Mouse (Mus musculus) hindbrain, embryonic 13.5 days (tissue): Measurements from ENCODE around the gene Nectin3. TPM values are rescaled to one million over a fixed set of nuclear protein-coding genes. Genes with fewer than 3 reads are reported as not detected.

Experiments
- ATAC-seq: fragments of 200-750 bp; cut with Nextera tagmentation; 2 replicates; pipeline ENCODE4 v1.8.0; 2017; ENCODE audit warnings: moderate TSS enrichment; ENCODE audit not compliant: low FRiP score
- H3K27ac ChIP-seq: fragments of 300-500 bp; sonication (generic); 2 replicates; pipeline ENCODE4 v1.5.1; 2015; ENCODE audit warnings: inconsistent platforms, mild to moderate bottlenecking, moderate library complexity
- H3K27me3 ChIP-seq: fragments of 300-500 bp; sonication (generic); 2 replicates; pipeline ENCODE4 v1.6.1; 2015; ENCODE audit warnings: mild to moderate bottlenecking, inconsistent platforms
- H3K36me3 ChIP-seq: fragments of 300-500 bp; sonication (generic); 2 replicates; pipeline ENCODE4 v1.6.1; 2015; ENCODE audit warnings: mild to moderate bottlenecking, inconsistent platforms
- H3K4me1 ChIP-seq: fragments of 300-500 bp; sonication (generic); replicated peaks from 2 replicates; pipeline ENCODE4 v1.6.1; 2015; ENCODE audit warnings: inconsistent platforms
- H3K4me2 ChIP-seq: fragments of 300-500 bp; sonication (generic); 2 replicates; pipeline ENCODE4 v1.6.1; 2015; ENCODE audit warnings: inconsistent platforms, mild to moderate bottlenecking, moderate library complexity
- H3K4me3 ChIP-seq: fragments of 300-500 bp; sonication (generic); 2 replicates; pipeline ENCODE4 v1.5.1; 2015; ENCODE audit warnings: mild to moderate bottlenecking, inconsistent platforms
- H3K9ac ChIP-seq: fragments of 300-500 bp; sonication (generic); 2 replicates; pipeline ENCODE4 v1.6.1; 2015; ENCODE audit warnings: mild to moderate bottlenecking, inconsistent platforms
- H3K9me3 ChIP-seq: fragments of 300-500 bp; sonication (generic); 2 replicates; pipeline ENCODE4 v1.6.1; 2016; ENCODE audit warnings: inconsistent platforms
- WGBS: fragments of 180-500 bp; shearing (Covaris S2); methylation state at CpG from one replicate; pipeline ENCODE4 v1.1.7; 2015; 5-methylcytosine and 5-hydroxymethylcytosine counted together
- polyA plus RNA-seq: library from polyadenylated mRNA; unstranded; fragments of >200 nt; fragmentation: Nextera tagmentation; extraction: Ambion mirVana; gene quantifications from 2 replicates; pipeline ENCODE4 v1.2.1, GENCODE M21; 2015

The Nectin3 gene
- polyA plus RNA-seq, 1 experiment from 2014 or later: 29.7 TPM

GRCm38 (mm10) chr16:46496889-46497685 is 1.2 kb downstream of the Nectin3 start:
- Histone ChIP-seq H3K9me3 (no peaks in the 10 kb centered on the region), H3K9ac (peak overlapping the region; percentile 92), H3K4me2 (peak overlapping the region; percentile 85), H3K36me3 (no peaks in the 10 kb centered on the region), H3K4me3 (peak overlapping the region; percentile 90), H3K27ac (peak overlapping the region; percentile 95), H3K4me1 (peaks cover 26% of the 10 kb centered on the region), H3K27me3 (no peaks in the 10 kb centered on the region)
- ATAC-seq: peak; percentile 97
- under 1% methylated on average over 68 of the region's 78 CpGs for WGBS

DNA sequence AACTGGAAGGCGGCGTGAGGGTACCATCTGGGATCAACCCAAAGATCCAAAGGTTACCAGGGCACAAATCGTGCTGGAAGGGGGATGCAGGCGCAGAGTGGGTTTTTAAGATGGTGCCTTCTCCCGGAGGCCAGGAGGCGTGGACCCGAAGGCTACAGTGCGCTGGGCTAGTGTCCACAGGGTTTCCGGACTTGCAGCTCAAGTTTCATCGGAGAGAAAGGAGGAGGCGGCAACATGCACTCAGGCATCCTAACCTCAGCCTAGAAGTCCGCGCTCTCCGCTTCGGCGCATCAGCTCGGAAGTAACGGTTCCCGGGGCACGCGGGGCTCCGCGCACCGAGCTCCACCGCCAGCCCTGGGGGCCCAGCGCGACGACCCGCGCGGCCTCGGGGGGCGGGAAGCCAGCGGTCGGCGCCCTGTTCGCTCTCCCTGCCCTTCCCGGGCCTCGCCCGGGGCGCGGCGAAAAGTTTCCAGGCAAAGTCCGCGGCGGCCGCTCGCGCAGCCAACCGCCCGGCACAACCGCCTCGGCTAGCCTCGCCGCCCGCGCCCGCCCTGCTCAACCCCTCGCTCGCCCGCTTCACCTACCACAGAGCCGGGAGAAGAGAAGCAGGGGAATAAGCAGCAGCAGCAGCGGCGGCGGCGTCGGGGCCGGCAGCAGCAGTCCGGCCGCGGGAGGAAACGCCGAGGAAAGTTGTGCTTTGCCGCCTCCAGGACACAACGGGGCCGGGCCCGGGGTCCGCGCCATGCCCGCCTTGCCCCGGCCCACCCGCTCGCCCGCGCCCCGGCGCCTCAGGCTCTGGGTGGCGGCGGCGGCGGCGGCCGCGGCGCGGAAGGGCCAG is 2.1 kb downstream of the Nectin3 start:
- peak overlapping the region; percentile 85 for H3K4me2 ChIP-seq
- peak overlapping the region; percentile 92 for H3K9ac ChIP-seq
- no peaks in the 10 kb centered on the region for H3K27me3 ChIP-seq
- ATAC-seq: peak; percentile 3
- peak overlapping the region; percentile 90 for H3K4me3 ChIP-seq
- H3K9me3 ChIP-seq: no peaks in the 10 kb centered on the region
- H3K27ac ChIP-seq: peak overlapping the region; percentile 95
- peaks cover 26% of the 10 kb centered on the region for H3K4me1 ChIP-seq
- no peaks in the 10 kb centered on the region for H3K36me3 ChIP-seq
- WGBS: under 1% methylated on average over 80 of the region's 96 CpGs

GRCm38 (mm10) chr16:46495201-46495600 is 3.1 kb downstream of the Nectin3 start:
- Histone ChIP-seq H3K4me3 (peak overlapping the region; percentile 90), H3K9ac (peak overlapping the region; percentile 92), H3K9me3 (no peaks in the 10 kb centered on the region), H3K36me3 (no peaks in the 10 kb centered on the region), H3K4me1 (peaks cover 26% of the 10 kb centered on the region), H3K27me3 (no peaks in the 10 kb centered on the region), H3K4me2 (peak overlapping the region; percentile 85), H3K27ac (no peak overlapping the region)
- WGBS: 20% methylated on average over 3 of the region's 3 CpGs
- ATAC-seq: no peak

GRCm38 (mm10) chr16:46487436-46488097 is 10.8 kb downstream of the Nectin3 start:
- peak; percentile 74; the same call in 1 of the 2 replicates for ATAC-seq
- H3K27ac ChIP-seq: no peak overlapping the region
- H3K4me3 ChIP-seq: no peak overlapping the region
- H3K27me3 ChIP-seq: no peaks in the 10 kb centered on the region
- H3K36me3 ChIP-seq: no peaks in the 10 kb centered on the region
- H3K9ac ChIP-seq: no peak overlapping the region
- WGBS: 55% methylated on average over 3 of the region's 3 CpGs
- peaks cover 12% of the 10 kb centered on the region for H3K4me1 ChIP-seq
- no peak overlapping the region for H3K4me2 ChIP-seq
- no peaks in the 10 kb centered on the region for H3K9me3 ChIP-seq

DNA sequence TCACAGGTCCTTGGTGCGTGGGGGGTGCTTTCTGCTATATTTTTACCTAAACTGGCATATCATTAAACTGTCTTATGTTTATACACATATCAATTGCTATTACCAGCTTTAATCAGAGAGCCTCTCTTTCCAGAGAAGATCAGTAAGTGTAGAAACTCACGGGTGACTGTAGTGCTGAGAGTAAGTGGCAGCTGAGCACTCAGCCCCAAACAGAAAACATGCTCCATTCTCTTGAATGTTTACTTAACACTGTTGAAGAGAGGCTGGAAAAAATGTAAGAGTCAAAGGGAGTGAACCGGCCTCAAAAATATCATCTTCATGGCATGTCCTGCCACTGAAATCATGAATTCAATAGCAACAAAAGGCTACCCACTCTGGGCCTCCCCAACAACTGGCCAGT is 21.0 kb downstream of the Nectin3 start:
- no peak for ATAC-seq
- no peaks in the 10 kb centered on the region for H3K9me3 ChIP-seq
- no peak overlapping the region for H3K4me3 ChIP-seq
- 87% methylated on average over 3 of the region's 3 CpGs for WGBS
- no peaks in the 10 kb centered on the region for H3K4me1 ChIP-seq
- no peaks in the 10 kb centered on the region for H3K27me3 ChIP-seq
- H3K27ac ChIP-seq: no peak overlapping the region
- H3K4me2 ChIP-seq: no peak overlapping the region
- H3K36me3 ChIP-seq: no peaks in the 10 kb centered on the region
- no peak overlapping the region for H3K9ac ChIP-seq

DNA sequence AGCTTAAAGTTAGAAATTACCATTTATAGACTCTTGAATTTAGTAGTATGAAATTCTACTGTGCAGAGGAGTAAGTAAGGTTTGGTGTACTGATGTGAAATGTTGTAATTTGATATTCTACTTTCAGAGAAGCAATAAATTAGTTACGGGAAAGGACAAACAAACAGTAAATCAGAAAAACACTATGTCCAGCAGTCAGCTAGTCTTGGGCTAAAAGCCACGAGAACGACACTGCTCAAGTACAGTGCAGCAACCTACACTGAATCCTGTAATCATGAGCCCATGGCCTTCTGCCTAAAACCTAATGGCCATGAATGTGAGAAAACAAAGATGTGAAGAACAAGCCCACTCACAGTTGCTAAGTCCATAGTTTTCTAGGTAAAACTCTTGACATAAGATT is 46.9 kb downstream of the Nectin3 start:
- Histone ChIP-seq H3K9ac (no peak overlapping the region), H3K27me3 (no peaks in the 10 kb centered on the region), H3K9me3 (no peaks in the 10 kb centered on the region), H3K4me3 (no peak overlapping the region), H3K4me1 (no peaks in the 10 kb centered on the region), H3K36me3 (peaks cover 15% of the 10 kb centered on the region), H3K4me2 (no peak overlapping the region), H3K27ac (no peak overlapping the region)
- ATAC-seq: no peak
- WGBS: 87% methylated on average over 3 of the region's 3 CpGs

- no peaks in the 10 kb centered on the region for H3K9me3 ChIP-seq
- no peak overlapping the region for H3K9ac ChIP-seq
- no peak overlapping the region for H3K4me2 ChIP-seq
- 82% methylated on average over 6 of the region's 6 CpGs for WGBS
- no peak overlapping the region for H3K4me3 ChIP-seq
- no peak overlapping the region for H3K27ac ChIP-seq
- no peak for ATAC-seq
- no peaks in the 10 kb centered on the region for H3K4me1 ChIP-seq
- H3K36me3 ChIP-seq: peaks cover 10% of the 10 kb centered on the region; the same call in 1 of the 2 replicates
- H3K27me3 ChIP-seq: no peaks in the 10 kb centered on the region
These were observed 49.3 kb downstream of the Nectin3 start for GRCm38 (mm10) chr16:46449013-46449412.

GRCm38 (mm10) chr16:46431317-46431716 is 67.0 kb downstream of the Nectin3 start:
- Histone ChIP-seq H3K36me3 (peaks cover 6% of the 10 kb centered on the region; the same call in 1 of the 2 replicates), H3K27me3 (no peaks in the 10 kb centered on the region), H3K9ac (no peak overlapping the region), H3K27ac (no peak overlapping the region), H3K4me2 (no peak overlapping the region), H3K9me3 (no peaks in the 10 kb centered on the region), H3K4me1 (no peaks in the 10 kb centered on the region), H3K4me3 (no peak overlapping the region)
- ATAC-seq: no peak
- WGBS: 83% methylated on average over 5 of the region's 5 CpGs

- peaks cover 9% of the 10 kb centered on the region for H3K36me3 ChIP-seq
- no peak for ATAC-seq
- WGBS: 90% methylated on average over 3 of the region's 3 CpGs
- H3K4me2 ChIP-seq: no peak overlapping the region
- H3K4me3 ChIP-seq: no peak overlapping the region
- H3K9me3 ChIP-seq: no peaks in the 10 kb centered on the region
- H3K9ac ChIP-seq: no peak overlapping the region
- H3K27me3 ChIP-seq: no peaks in the 10 kb centered on the region
- no peaks in the 10 kb centered on the region for H3K4me1 ChIP-seq
- no peak overlapping the region for H3K27ac ChIP-seq
These were observed 82.1 kb downstream of the Nectin3 start for GRCm38 (mm10) chr16:46416177-46416576.

GRCm38 (mm10) chr16:46410739-46411057 is 87.6 kb downstream of the Nectin3 start:
- WGBS: 77% methylated on average over 3 of the region's 3 CpGs
- H3K27ac ChIP-seq: 0 out of 2 replicates have a peak overlapping the region, but pooled peaks have one; percentile 44
- no peak overlapping the region for H3K9ac ChIP-seq
- no peak overlapping the region for H3K4me2 ChIP-seq
- no peaks in the 10 kb centered on the region for H3K9me3 ChIP-seq
- H3K36me3 ChIP-seq: no peaks in the 10 kb centered on the region
- H3K4me3 ChIP-seq: no peak overlapping the region
- H3K4me1 ChIP-seq: no peaks in the 10 kb centered on the region
- no peaks in the 10 kb centered on the region for H3K27me3 ChIP-seq
- no peak for ATAC-seq

- Histone ChIP-seq H3K36me3 (no peaks in the 10 kb centered on the region), H3K9me3 (no peaks in the 10 kb centered on the region), H3K4me2 (no peak overlapping the region), H3K4me3 (no peak overlapping the region), H3K4me1 (no peaks in the 10 kb centered on the region), H3K27me3 (no peaks in the 10 kb centered on the region), H3K27ac (peak overlapping the region; percentile 3; the same call in 1 of the 2 replicates), H3K9ac (no peak overlapping the region)
- 82% methylated on average over 6 of the region's 6 CpGs for WGBS
- no peak for ATAC-seq
These were observed 88.1 kb downstream of the Nectin3 start for GRCm38 (mm10) chr16:46410053-46410738.

DNA sequence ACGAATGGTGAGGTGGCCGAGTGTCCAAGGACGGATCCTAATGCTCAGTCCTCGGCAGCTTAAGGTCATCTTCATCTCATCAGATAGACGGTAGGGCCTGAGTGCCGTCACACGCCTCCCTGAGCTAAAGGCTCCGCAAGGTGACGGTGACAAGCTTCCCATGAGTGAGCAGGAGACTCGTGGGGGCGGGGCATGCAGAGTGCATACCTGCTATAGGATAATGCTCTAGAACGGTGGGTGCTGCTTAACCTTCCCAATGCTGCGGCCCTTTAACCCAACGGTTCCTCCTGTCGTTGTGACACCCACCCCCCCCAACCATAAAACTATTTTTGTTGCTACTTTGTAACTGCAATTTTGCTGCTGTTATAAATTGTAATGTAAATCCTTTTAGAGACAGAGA is 90.3 kb downstream of the Nectin3 start:
- WGBS: 94% methylated on average over 15 of the region's 15 CpGs
- no peak overlapping the region for H3K27ac ChIP-seq
- H3K9ac ChIP-seq: no peak overlapping the region
- H3K4me3 ChIP-seq: no peak overlapping the region
- ATAC-seq: no peak
- no peaks in the 10 kb centered on the region for H3K27me3 ChIP-seq
- H3K4me2 ChIP-seq: no peak overlapping the region
- no peaks in the 10 kb centered on the region for H3K36me3 ChIP-seq
- no peaks in the 10 kb centered on the region for H3K4me1 ChIP-seq
- no peaks in the 10 kb centered on the region for H3K9me3 ChIP-seq
